Mouse (Mus musculus): ENCODE data around the gene Ermp1. TPM values are rescaled to one million over a fixed set of nuclear protein-coding genes. Genes with fewer than 3 reads are reported as not detected.

The Ermp1 gene
- polyA plus RNA-seq (2015; fragmentation: Nextera tagmentation; extraction: Ambion mirVana) = 11.7 and 12.8 TPM in 2 replicates

GRCm38 (mm10) chr19:29647651-29648549 is at the start of gene Ermp1:
Gene Ermp1 (minus strand): TSS chr19:29648415.
- WGBS = under 1% methylated on average over 78 of the region's 90 CpGs
- H3K27me3 ChIP-seq (replicated peaks) = no peaks in the 10 kb centered on the region

DNA sequence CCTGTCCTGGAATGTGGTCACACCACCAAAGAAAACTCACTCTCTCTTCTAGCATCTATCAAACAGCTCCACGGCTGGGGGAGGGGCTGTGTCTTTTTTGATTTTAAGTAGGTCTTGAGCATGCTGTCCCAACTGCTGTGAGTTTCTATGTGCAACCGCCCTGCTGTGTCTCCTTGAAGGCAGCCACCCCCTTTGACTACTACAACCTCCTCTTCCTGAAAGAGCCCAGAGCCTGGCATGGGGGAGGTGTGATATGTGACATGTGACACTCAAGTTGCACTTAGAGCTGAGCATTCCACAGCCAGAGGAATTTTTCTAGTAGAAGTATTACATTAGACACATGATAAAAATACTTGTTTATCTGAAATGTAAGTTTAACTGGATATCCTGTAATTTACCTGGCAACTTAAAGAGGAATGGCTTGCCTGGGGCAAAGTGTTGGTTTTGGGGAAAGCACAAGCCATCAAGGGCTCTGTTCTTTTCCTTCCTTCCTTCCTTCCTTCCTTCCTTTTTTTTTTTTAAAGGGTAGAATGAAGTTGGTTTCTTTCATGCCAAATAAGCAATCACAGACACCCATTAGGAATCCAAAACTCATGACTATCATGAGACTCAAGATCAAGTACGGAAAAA is 49.1 kb upstream of the Ermp1 start, which contains the start of gene Mlana:
Mlana (plus strand) TSS at position 580 of the 630 bp plus-strand sequence.
- ATAC-seq (ENCODE audit: low FRiP score) = no peak
- no peaks in the 10 kb centered on the region for H3K27me3 ChIP-seq (replicated peaks)
- no peaks in the 10 kb centered on the region for H3K36me3 ChIP-seq
- no peak within 1 kb of the TSS for H3K9ac ChIP-seq (replicated peaks)
- WGBS = 58% methylated on average over 3 of the region's 3 CpGs
- no peak within 1 kb of the TSS for H3K4me3 ChIP-seq (replicated peaks)
- no peak within 1 kb of the TSS for H3K27ac ChIP-seq (replicated peaks)
- no peaks in the 10 kb centered on the region for H3K9me3 ChIP-seq (replicated peaks)
- no peak within 1 kb of the TSS for H3K4me2 ChIP-seq
- no peaks in the 10 kb centered on the region for H3K4me1 ChIP-seq

More at GRCm38 (mm10) chr19:29647651-29648549, at the start of gene Ermp1:
- H3K36me3 ChIP-seq = peaks cover 5% of the 10 kb centered on the region; the same call in 1 of the 2 replicates
- peak within 1 kb of the TSS; percentile 80 for H3K9ac ChIP-seq (replicated peaks)
- peak within 1 kb of the TSS; percentile 63 for H3K4me2 ChIP-seq
- peaks cover 12% of the 10 kb centered on the region for H3K4me1 ChIP-seq
- peak within 1 kb of the TSS; percentile 94 for H3K4me3 ChIP-seq (replicated peaks)
- H3K27ac ChIP-seq (replicated peaks) = peak within 1 kb of the TSS; percentile 95
- ATAC-seq (ENCODE audit: low FRiP score) = peak; percentile 96
- H3K9me3 ChIP-seq (replicated peaks) = 0 out of 2 replicates have a peak, but pooled peaks cover 4% of the 10 kb centered on the region

GRCm38 (mm10) chr19:29696840-29697239 is 48.6 kb upstream of the Ermp1 start:
- H3K9ac ChIP-seq (replicated peaks) = no peak overlapping the region
- no peak overlapping the region for H3K27ac ChIP-seq (replicated peaks)
- no peak overlapping the region for H3K4me2 ChIP-seq
- no peak overlapping the region for H3K4me3 ChIP-seq (replicated peaks)
- H3K36me3 ChIP-seq = no peaks in the 10 kb centered on the region
- H3K4me1 ChIP-seq = no peaks in the 10 kb centered on the region
- no peaks in the 10 kb centered on the region for H3K27me3 ChIP-seq (replicated peaks)
- no peaks in the 10 kb centered on the region for H3K9me3 ChIP-seq (replicated peaks)
- ATAC-seq (ENCODE audit: low FRiP score) = no peak

GRCm38 (mm10) chr19:29696309-29696708 is 48.1 kb upstream of the Ermp1 start:
- H3K4me2 ChIP-seq = no peak overlapping the region
- no peaks in the 10 kb centered on the region for H3K4me1 ChIP-seq
- no peak for ATAC-seq (ENCODE audit: low FRiP score)
- no peak overlapping the region for H3K9ac ChIP-seq (replicated peaks)
- no peaks in the 10 kb centered on the region for H3K36me3 ChIP-seq
- no peak overlapping the region for H3K4me3 ChIP-seq (replicated peaks)
- H3K9me3 ChIP-seq (replicated peaks) = no peaks in the 10 kb centered on the region
- WGBS = 92% methylated on average over 4 of the region's 4 CpGs
- no peaks in the 10 kb centered on the region for H3K27me3 ChIP-seq (replicated peaks)
- H3K27ac ChIP-seq (replicated peaks) = no peak overlapping the region

DNA sequence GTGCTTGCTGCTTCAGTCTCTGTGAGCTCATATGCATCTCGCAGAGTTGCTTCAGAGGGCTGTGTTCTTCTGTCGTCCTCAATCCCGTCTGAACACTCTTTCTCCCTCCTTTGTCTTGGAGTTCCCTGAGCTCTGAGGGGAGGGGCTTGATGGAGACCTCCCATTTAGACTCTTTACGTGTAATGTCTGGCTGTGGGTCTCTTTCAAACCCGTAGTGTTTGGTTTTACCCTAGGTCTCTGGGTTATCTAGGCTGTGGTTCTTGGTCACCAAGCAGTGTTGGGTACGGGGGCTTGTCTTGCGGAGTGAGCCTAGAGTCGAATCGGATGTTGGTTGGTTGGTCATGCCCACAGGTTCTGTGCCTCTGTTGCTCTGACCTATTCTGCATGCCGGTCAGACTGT is 46.9 kb upstream of the Ermp1 start:
- H3K9me3 ChIP-seq (replicated peaks) = no peaks in the 10 kb centered on the region
- no peak overlapping the region for H3K4me2 ChIP-seq
- ATAC-seq (ENCODE audit: low FRiP score) = no peak
- H3K27me3 ChIP-seq (replicated peaks) = no peaks in the 10 kb centered on the region
- H3K27ac ChIP-seq (replicated peaks) = no peak overlapping the region
- no peaks in the 10 kb centered on the region for H3K36me3 ChIP-seq
- H3K4me3 ChIP-seq (replicated peaks) = no peak overlapping the region
- H3K4me1 ChIP-seq = no peaks in the 10 kb centered on the region
- 88% methylated on average over 10 of the region's 10 CpGs for WGBS
- no peak overlapping the region for H3K9ac ChIP-seq (replicated peaks)

- 54% methylated on average over 16 of the region's 16 CpGs for WGBS
- Histone ChIP-seq H3K27ac (replicated peaks) (no peak overlapping the region), H3K4me2 (no peak overlapping the region), H3K36me3 (no peaks in the 10 kb centered on the region), H3K4me1 (no peaks in the 10 kb centered on the region), H3K27me3 (replicated peaks) (no peaks in the 10 kb centered on the region), H3K9me3 (replicated peaks) (no peaks in the 10 kb centered on the region; the same call in 1 of the 2 replicates), H3K9ac (replicated peaks) (no peak overlapping the region), H3K4me3 (replicated peaks) (no peak overlapping the region)
- ATAC-seq (ENCODE audit: low FRiP score) = peak; percentile 68; the same call in 1 of the 2 replicates
Measured at GRCm38 (mm10) chr19:29683844-29684540, 35.8 kb upstream of the Ermp1 start.

DNA sequence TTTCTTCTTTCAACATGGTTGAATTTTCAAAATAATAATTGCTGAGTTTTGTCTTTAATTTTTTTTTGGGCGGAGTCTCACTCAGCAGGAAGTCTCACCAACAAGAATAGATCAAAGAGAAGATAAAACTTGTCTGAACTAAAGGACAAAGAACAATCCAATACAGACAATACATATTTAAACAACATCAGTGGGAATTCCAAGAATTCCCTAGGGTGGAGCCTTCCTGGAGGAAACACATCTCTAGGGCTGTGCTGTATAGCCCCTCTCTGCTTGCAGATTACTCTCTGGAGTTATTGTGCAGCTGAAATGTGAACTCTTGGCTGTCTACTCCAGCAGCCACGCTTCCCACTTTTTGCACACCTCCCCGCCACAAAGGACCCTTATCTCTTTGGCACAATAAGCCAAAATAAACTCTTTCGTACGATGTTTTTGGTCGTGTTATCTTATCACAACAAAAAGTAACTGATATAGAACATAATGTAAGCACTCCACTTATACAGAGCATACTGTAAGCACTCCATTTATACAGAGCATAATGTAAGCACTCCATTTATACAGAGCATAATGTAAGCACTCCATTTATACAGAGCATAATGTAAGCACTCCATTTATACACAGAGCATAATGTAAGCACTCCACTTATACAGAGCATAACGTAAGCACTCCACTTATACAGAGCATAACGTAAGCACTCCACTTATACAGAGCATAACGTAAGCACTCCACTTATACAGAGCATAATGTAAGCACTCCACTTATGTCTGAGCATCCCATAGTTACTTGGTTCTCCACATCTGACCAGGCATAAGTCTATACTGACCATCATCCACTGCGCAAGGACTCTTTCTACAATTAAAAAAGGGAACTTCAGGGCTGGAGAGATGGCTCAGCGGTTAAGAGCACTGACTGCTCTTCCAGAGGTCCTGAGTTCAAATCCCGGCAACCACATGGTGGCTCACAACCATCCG is 32.3 kb upstream of the Ermp1 start:
- H3K4me3 ChIP-seq (replicated peaks) = no peak overlapping the region
- H3K4me1 ChIP-seq = no peaks in the 10 kb centered on the region
- no peaks in the 10 kb centered on the region; the same call in 1 of the 2 replicates for H3K9me3 ChIP-seq (replicated peaks)
- 90% methylated on average over 13 of the region's 13 CpGs for WGBS
- ATAC-seq (ENCODE audit: low FRiP score) = no peak
- no peaks in the 10 kb centered on the region for H3K27me3 ChIP-seq (replicated peaks)
- H3K36me3 ChIP-seq = no peaks in the 10 kb centered on the region
- H3K4me2 ChIP-seq = no peak overlapping the region
- H3K27ac ChIP-seq (replicated peaks) = no peak overlapping the region
- H3K9ac ChIP-seq (replicated peaks) = no peak overlapping the region

DNA sequence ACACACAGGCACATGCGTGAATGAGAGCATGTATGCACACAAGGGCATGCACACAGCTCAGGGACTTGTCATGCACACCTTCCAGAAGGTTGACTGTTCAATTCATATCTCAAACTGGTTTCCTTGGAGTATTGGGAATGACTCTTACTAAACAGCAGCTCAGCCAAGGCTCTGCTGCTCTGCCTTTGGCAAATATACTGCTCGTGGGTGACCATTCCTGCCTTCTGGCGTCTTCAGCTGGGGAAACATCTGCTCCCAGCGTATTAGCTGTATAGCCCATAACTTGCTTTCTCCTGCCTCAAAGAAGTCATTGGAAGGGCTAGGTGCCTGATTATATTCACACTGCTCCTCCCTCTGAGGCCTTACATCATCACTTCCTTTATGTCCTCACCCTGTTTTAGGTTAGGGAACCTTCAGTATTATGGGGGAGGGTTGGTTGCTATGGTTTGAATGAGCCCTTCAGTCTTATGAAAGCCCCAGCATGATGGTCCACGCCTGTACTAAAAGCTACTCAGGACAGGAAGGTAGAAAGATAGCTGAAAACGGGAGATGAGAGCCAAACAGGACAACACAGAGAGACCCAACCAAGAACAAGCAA is 30.1 kb upstream of the Ermp1 start:
- WGBS = 78% methylated on average over 6 of the region's 6 CpGs
- H3K27ac ChIP-seq (replicated peaks) = no peak overlapping the region
- H3K4me2 ChIP-seq = no peak overlapping the region
- H3K36me3 ChIP-seq = no peaks in the 10 kb centered on the region
- no peak for ATAC-seq (ENCODE audit: low FRiP score)
- no peak overlapping the region for H3K9ac ChIP-seq (replicated peaks)
- no peaks in the 10 kb centered on the region for H3K9me3 ChIP-seq (replicated peaks)
- no peaks in the 10 kb centered on the region for H3K27me3 ChIP-seq (replicated peaks)
- no peak overlapping the region for H3K4me3 ChIP-seq (replicated peaks)
- no peaks in the 10 kb centered on the region for H3K4me1 ChIP-seq

DNA sequence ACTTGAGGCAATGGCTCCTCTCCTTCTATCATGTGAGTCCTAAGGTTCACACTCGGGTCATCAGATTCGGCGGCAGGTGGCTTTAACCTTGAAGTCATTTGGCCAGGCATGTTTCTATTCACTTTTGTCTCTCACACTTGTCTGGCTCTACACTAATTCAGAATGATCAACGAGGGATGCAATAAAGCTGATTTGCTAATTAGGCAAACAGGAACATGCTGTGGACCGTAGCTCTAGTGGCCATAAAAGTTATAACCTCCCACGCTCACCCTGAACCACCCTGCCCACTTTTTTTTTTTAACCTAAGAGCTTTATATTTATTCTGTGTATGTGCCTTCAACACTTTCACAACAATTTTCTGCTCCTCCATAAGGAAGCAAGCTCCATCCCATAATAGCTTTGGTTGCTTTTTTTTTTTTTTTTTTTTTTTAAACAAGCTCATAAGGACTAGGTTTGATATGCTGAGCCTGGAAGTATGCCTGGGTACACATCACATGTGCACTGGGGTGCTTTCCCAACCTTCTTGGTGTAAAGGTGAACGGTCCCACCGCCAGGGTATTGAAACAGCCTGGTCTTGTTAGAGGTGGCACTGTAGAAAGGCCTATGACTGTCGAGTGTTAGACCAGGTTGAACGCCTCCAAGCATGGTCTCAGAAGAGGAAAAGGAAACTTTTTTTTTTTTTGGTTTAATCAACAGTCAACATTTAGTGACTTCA is 28.4 kb upstream of the Ermp1 start:
- no peak overlapping the region for H3K4me2 ChIP-seq
- H3K4me3 ChIP-seq (replicated peaks) = no peak overlapping the region
- ATAC-seq (ENCODE audit: low FRiP score) = no peak
- no peaks in the 10 kb centered on the region for H3K36me3 ChIP-seq
- no peak overlapping the region for H3K27ac ChIP-seq (replicated peaks)
- H3K27me3 ChIP-seq (replicated peaks) = no peaks in the 10 kb centered on the region
- H3K4me1 ChIP-seq = no peaks in the 10 kb centered on the region
- no peak overlapping the region for H3K9ac ChIP-seq (replicated peaks)
- no peaks in the 10 kb centered on the region for H3K9me3 ChIP-seq (replicated peaks)
- WGBS = 57% methylated on average over 10 of the region's 10 CpGs

GRCm38 (mm10) chr19:29675562-29676078 is 27.4 kb upstream of the Ermp1 start:
- Histone ChIP-seq H3K36me3 (no peaks in the 10 kb centered on the region), H3K9ac (replicated peaks) (no peak overlapping the region), H3K27ac (replicated peaks) (no peak overlapping the region), H3K27me3 (replicated peaks) (no peaks in the 10 kb centered on the region), H3K4me3 (replicated peaks) (no peak overlapping the region), H3K9me3 (replicated peaks) (no peaks in the 10 kb centered on the region), H3K4me1 (no peaks in the 10 kb centered on the region), H3K4me2 (no peak overlapping the region)
- 68% methylated on average over 9 of the region's 9 CpGs for WGBS
- ATAC-seq (ENCODE audit: low FRiP score) = no peak
